Mouse (Mus musculus): ENCODE measurements around the gene Lce1d. TPM values are rescaled to one million over a fixed set of nuclear protein-coding genes. Genes with fewer than 3 reads are reported as not detected.
"Not testable (repeated sequence)": the region's sequence is repeated elsewhere in the genome, so short reads cannot be mapped to it uniquely, and the experiment has no call there.

The Lce1d gene
- polyA plus RNA-seq (2014; fragmentation: Nextera tagmentation; extraction: Ambion mirVana): not detected in 2 replicates

DNA sequence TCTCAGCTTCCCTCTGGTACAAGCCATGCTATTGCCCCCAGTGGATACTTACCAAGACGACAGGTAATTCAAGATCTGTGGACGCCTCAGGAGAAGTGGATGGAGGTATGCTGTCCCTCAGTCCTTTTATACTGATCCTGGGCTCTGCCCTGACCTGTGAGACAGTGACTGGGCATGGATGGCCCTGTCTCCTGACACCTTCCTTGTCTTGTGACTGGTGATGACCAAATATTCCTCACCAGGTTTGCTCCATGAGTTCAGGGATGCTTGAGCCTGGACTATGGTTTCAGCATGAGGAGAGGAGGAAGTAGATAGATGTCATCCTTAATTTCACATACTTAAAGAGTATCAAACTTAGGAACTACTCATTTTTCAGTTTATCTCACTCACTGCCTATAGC, at the start of gene Lce1d:
TSS of gene Lce1d (minus strand) at position 101 of the 400 bp plus-strand sequence.
- Histone ChIP-seq H3K27me3 (ENCODE audit: control insufficient read depth, insufficient read depth, low read length) (no peaks in the 10 kb centered on the region), H3K9ac (ENCODE audit: low read length) (no peak within 1 kb of the TSS), H3K4me2 (no peak within 1 kb of the TSS), H3K4me1 (ENCODE audit: control insufficient read depth, insufficient read depth, low read length) (no peaks in the 10 kb centered on the region), H3K4me3 (ENCODE audit: low read depth, low read length) (no peak within 1 kb of the TSS), H3K9me3 (ENCODE audit: control insufficient read depth, low read length) (no peaks in the 10 kb centered on the region), H3K27ac (ENCODE audit: low read depth, low read length) (no peak within 1 kb of the TSS), H3K36me3 (ENCODE audit: control insufficient read depth, insufficient read depth, low read length) (no peaks in the 10 kb centered on the region)
- ATAC-seq (ENCODE audit: low FRiP score) (no peak), DNase-seq (ENCODE audit: low spot score, missing footprints) (no peak)
- WGBS: 79% methylated on average over 2 of the region's 2 CpGs

DNA sequence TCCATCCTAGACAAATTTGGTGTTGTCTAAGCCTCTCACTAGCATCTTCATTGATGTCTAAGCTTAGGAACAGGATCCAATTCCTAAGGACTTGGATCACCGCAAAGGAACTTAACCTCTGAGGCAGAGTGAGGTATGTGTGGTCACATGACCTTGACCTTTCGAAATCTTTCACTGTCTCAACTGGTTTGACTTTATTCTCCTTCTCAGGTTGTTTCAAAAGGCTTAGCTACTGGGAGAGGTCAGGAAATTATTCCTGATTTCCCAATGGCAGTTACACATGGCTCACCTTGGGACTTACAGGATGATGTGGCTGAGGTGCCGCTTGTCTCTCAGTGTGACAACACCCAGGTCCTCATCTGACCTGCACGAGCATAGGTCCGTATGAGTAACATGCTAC, 35.6 kb upstream of the Lce1d start:
- Histone ChIP-seq H3K4me1 (ENCODE audit: control insufficient read depth, insufficient read depth, low read length) (no peaks in the 10 kb centered on the region), H3K36me3 (ENCODE audit: control insufficient read depth, insufficient read depth, low read length) (no peaks in the 10 kb centered on the region), H3K27ac (ENCODE audit: low read depth, low read length) (no peak overlapping the region), H3K4me2 (no peak overlapping the region), H3K27me3 (ENCODE audit: control insufficient read depth, insufficient read depth, low read length) (no peaks in the 10 kb centered on the region), H3K9ac (ENCODE audit: low read length) (no peak overlapping the region), H3K4me3 (ENCODE audit: low read depth, low read length) (no peak overlapping the region), H3K9me3 (ENCODE audit: control insufficient read depth, low read length) (no peaks in the 10 kb centered on the region)
- WGBS: 88% methylated on average over 5 of the region's 5 CpGs
- DNase-seq (ENCODE audit: low spot score, missing footprints): no peak
- ATAC-seq (ENCODE audit: low FRiP score): no peak

DNA sequence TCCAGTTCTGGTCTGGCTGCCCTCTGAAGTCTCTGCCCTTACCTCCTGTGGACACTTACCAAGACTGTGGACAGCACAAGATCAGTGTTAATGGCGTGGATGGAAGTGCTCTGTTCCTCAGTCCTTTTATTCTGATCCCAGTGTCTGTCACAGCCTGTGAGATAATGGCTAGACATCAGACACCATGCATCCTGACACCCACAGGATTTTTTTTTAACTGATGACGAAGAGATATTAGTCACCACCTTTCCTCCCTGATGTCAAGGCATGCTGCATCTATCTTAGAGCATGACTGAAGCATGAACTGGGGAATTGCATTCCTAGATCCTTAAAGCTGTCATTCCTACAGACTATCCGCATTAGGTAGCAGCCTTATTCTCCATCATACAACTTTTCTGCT, 33.2 kb upstream of the Lce1d start, which contains the start of gene Lce1f:
TSS of gene Lce1f (minus strand) at position 101 of the 400 bp plus-strand sequence.
- Histone ChIP-seq H3K4me1 (ENCODE audit: control insufficient read depth, insufficient read depth, low read length) (no peaks in the 10 kb centered on the region), H3K4me2 (no peak within 1 kb of the TSS), H3K4me3 (ENCODE audit: low read depth, low read length) (no peak within 1 kb of the TSS), H3K27ac (ENCODE audit: low read depth, low read length) (no peak within 1 kb of the TSS), H3K27me3 (ENCODE audit: control insufficient read depth, insufficient read depth, low read length) (no peaks in the 10 kb centered on the region), H3K9ac (ENCODE audit: low read length) (no peak within 1 kb of the TSS), H3K36me3 (ENCODE audit: control insufficient read depth, insufficient read depth, low read length) (no peaks in the 10 kb centered on the region), H3K9me3 (ENCODE audit: control insufficient read depth, low read length) (no peaks in the 10 kb centered on the region)
- 70% methylated on average over 3 of the region's 3 CpGs for whole genome bisulfite sequencing
- ATAC-seq (ENCODE audit: low FRiP score) (no peak), DNase-seq (ENCODE audit: low spot score, missing footprints) (no peak)

DNA sequence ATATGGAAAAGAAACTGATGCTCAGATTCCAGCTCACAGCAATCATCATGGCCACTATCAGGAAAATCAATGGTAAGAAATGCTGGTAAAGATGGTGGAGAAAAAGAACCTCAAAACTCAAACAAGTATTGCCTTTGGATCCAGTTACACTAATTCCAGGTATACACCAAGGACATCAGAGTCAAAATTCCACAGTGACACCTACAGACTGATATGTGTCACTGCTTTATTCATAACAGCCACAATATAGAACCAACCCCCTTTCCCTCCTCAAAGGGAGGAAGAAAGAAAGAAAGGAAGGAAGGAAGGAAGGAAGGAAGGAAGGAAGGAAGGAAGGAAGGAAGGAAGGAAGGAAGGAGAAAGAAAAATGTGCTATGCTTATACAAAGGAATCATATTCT, 28.1 kb upstream of the Lce1d start:
- Histone ChIP-seq H3K4me2 (no peak overlapping the region), H3K9me3 (ENCODE audit: control insufficient read depth, low read length) (no peaks in the 10 kb centered on the region), H3K4me1 (ENCODE audit: control insufficient read depth, insufficient read depth, low read length) (no peaks in the 10 kb centered on the region), H3K27me3 (ENCODE audit: control insufficient read depth, insufficient read depth, low read length) (no peaks in the 10 kb centered on the region), H3K27ac (ENCODE audit: low read depth, low read length) (no peak overlapping the region), H3K4me3 (ENCODE audit: low read depth, low read length) (no peak overlapping the region), H3K36me3 (ENCODE audit: control insufficient read depth, insufficient read depth, low read length) (no peaks in the 10 kb centered on the region), H3K9ac (ENCODE audit: low read length) (no peak overlapping the region)
- ATAC-seq (ENCODE audit: low FRiP score) (no peak), DNase-seq (ENCODE audit: low spot score, missing footprints) (no peak)

DNA sequence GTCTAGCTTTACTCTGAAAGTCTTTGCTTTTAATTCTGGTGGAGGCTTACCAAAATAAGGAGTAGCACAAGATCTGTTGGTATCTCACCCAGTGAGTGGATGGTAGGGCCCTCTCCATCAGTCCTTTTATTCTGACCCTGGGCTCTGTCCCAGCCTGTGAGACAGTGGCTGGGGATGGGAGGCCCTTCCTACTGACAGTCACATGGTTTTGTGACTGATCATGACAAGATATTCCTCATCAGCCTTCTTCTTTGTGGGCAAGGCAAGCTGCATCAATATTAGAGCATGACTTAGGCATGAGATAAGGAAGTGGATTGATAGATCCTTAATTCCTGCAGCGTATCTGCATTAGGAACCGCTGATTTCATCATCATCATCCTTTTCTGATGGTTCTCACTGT, 22.0 kb upstream of the Lce1d start, which contains the start of gene Lce1e:
TSS of gene Lce1e (minus strand) at position 101 of the 400 bp plus-strand sequence.
- Histone ChIP-seq H3K27me3 (ENCODE audit: control insufficient read depth, insufficient read depth, low read length) (no peaks in the 10 kb centered on the region), H3K9ac (ENCODE audit: low read length) (no peak within 1 kb of the TSS), H3K4me2 (no peak within 1 kb of the TSS), H3K36me3 (ENCODE audit: control insufficient read depth, insufficient read depth, low read length) (no peaks in the 10 kb centered on the region), H3K9me3 (ENCODE audit: control insufficient read depth, low read length) (no peaks in the 10 kb centered on the region), H3K4me1 (ENCODE audit: control insufficient read depth, insufficient read depth, low read length) (no peaks in the 10 kb centered on the region), H3K27ac (ENCODE audit: low read depth, low read length) (no peak within 1 kb of the TSS), H3K4me3 (ENCODE audit: low read depth, low read length) (no peak within 1 kb of the TSS)
- DNase-seq (ENCODE audit: low spot score, missing footprints) (no peak), ATAC-seq (ENCODE audit: low FRiP score) (no peak)
- WGBS: 90% methylated on average over 2 of the region's 2 CpGs

DNA sequence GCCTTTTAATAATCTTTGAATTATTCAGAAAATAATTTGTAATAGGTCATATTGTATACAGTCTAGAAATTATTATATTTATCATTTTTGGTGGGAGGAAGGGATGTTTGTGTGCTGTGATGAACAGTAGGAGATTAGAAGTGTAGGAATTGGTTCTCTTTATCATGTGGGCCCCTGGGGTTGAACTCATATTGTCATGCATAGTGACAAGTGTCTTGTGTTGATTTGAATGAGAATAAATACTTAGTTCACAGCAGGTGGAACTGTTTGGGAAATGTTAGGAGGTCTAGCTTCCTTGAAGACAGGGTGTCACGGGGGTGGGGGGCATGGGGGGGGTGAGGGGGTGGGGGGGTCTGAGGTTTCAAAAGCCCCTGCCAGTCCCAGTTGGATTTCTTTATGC, 7.6 kb upstream of the Lce1d start:
- Histone ChIP-seq H3K27me3 (ENCODE audit: control insufficient read depth, insufficient read depth, low read length) (no peaks in the 10 kb centered on the region), H3K4me3 (ENCODE audit: low read depth, low read length) (no peak overlapping the region), H3K4me2 (no peak overlapping the region), H3K36me3 (ENCODE audit: control insufficient read depth, insufficient read depth, low read length) (no peaks in the 10 kb centered on the region), H3K9me3 (ENCODE audit: control insufficient read depth, low read length) (no peaks in the 10 kb centered on the region), H3K4me1 (ENCODE audit: control insufficient read depth, insufficient read depth, low read length) (no peaks in the 10 kb centered on the region), H3K9ac (ENCODE audit: low read length) (no peak overlapping the region), H3K27ac (ENCODE audit: low read depth, low read length) (no peak overlapping the region)
- DNase-seq (ENCODE audit: low spot score, missing footprints) (no peak), ATAC-seq (ENCODE audit: low FRiP score) (no peak)
- 0% methylated on average over 1 of the region's 1 CpGs for WGBS

DNA sequence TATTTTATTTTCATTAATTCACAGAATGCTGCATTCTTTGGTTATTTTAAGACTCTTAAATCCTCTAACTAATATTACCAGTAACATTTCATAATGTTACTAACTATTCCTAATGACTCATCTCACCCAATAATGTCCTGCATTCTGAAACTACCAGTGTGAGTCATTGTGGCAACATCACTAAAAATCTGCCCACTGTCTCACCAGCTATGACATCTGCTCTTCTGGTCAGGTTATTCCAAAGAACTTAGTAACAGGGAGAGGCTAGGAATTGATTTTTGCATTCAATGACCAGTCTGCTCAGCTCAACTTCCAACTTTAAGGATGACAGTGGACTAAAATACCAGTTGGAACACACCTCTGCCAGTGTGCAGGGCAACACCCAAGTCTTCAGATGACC, 4.7 kb upstream of the Lce1d start:
- no peak for ATAC-seq (ENCODE audit: low FRiP score)
- no peaks in the 10 kb centered on the region for H3K36me3 ChIP-seq (ENCODE audit: control insufficient read depth, insufficient read depth, low read length)
- no peak overlapping the region for H3K4me3 ChIP-seq (ENCODE audit: low read depth, low read length)
- H3K27ac ChIP-seq (ENCODE audit: low read depth, low read length): no peak overlapping the region
- no peaks in the 10 kb centered on the region for H3K9me3 ChIP-seq (ENCODE audit: control insufficient read depth, low read length)
- H3K4me2 ChIP-seq: no peak overlapping the region
- H3K27me3 ChIP-seq (ENCODE audit: control insufficient read depth, insufficient read depth, low read length): no peaks in the 10 kb centered on the region
- H3K9ac ChIP-seq (ENCODE audit: low read length): no peak overlapping the region
- no peaks in the 10 kb centered on the region for H3K4me1 ChIP-seq (ENCODE audit: control insufficient read depth, insufficient read depth, low read length)
- no peak for DNase-seq (ENCODE audit: low spot score, missing footprints)

DNA sequence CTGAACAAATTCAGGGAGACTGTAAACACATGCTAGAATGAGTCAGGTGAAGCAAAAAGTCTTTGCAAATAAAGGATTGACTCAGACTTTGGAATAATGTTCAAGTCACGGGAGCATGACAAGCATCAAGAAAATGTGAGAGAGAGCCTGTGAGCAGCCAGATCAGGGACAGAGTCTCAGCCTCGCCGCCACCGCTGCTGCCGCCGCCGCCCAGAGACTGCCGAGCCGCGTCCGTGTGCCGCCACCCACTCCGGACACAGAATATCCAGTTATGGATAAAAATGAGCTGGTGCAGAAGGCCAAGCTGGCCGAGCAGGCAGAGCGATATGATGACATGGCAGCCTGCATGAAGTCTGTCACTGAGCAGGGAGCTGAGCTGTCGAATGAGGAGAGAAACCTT, 2.1 kb upstream of the Lce1d start:
- not testable (repeated sequence) for H3K9ac ChIP-seq (ENCODE audit: low read length); H3K36me3 ChIP-seq (ENCODE audit: control insufficient read depth, insufficient read depth, low read length); H3K4me3 ChIP-seq (ENCODE audit: low read depth, low read length); H3K27ac ChIP-seq (ENCODE audit: low read depth, low read length); ATAC-seq (ENCODE audit: low FRiP score); H3K27me3 ChIP-seq (ENCODE audit: control insufficient read depth, insufficient read depth, low read length); H3K4me2 ChIP-seq; DNase-seq (ENCODE audit: low spot score, missing footprints); H3K4me1 ChIP-seq (ENCODE audit: control insufficient read depth, insufficient read depth, low read length); H3K9me3 ChIP-seq (ENCODE audit: control insufficient read depth, low read length)
- 83% methylated on average over 16 of the region's 16 CpGs for WGBS

DNA sequence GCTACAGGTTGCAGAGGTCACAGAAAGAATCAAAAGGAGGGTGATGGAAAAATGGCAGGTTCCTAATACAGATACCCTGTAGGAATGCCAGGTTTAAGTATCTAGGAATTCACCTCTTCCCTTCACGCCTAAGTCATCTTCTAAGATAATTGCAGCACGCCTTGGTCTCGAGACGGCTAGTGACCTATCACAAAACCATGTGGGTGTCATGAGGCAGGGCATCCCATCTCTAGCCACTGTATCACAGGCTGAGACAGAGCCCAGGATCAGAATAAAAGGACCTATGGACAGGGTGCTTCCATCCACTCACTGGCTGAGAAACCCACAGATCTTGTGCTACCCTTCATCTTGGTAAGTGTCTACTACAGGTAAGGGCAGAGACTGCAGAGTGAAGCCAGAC, 8.1 kb downstream of the Lce1d start, which contains the start of gene Lce1c:
TSS of gene Lce1c (plus strand) at position 301 of the 400 bp plus-strand sequence.
- WGBS: 86% methylated on average over 4 of the region's 4 CpGs
- Histone ChIP-seq H3K4me1 (ENCODE audit: control insufficient read depth, insufficient read depth, low read length) (no peaks in the 10 kb centered on the region), H3K27me3 (ENCODE audit: control insufficient read depth, insufficient read depth, low read length) (no peaks in the 10 kb centered on the region), H3K27ac (ENCODE audit: low read depth, low read length) (no peak within 1 kb of the TSS), H3K36me3 (ENCODE audit: control insufficient read depth, insufficient read depth, low read length) (no peaks in the 10 kb centered on the region), H3K4me3 (ENCODE audit: low read depth, low read length) (no peak within 1 kb of the TSS), H3K9ac (ENCODE audit: low read length) (no peak within 1 kb of the TSS), H3K9me3 (ENCODE audit: control insufficient read depth, low read length) (no peaks in the 10 kb centered on the region), H3K4me2 (no peak within 1 kb of the TSS)
- ATAC-seq (ENCODE audit: low FRiP score) (no peak), DNase-seq (ENCODE audit: low spot score, missing footprints) (no peak)

DNA sequence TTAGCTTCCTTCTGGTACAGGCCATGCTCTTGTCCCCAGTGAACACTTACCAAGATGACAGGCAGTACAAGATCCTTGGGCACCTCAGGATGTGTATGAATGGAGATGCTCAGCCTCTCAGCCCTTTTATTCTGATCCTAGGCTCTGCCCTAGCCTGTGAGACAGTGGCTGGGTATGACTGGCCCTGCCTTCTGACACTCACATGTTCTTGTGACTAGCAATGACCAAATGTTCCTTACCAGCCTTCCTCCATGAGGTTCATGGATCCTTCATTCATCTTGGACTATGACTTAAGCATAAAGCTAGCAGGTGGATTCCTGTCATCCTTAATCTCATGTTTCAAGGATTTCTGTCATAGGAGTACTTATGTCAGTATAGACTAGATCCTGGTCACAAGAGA, 16.8 kb downstream of the Lce1d start, which contains the start of gene Lce1a2:
TSS of gene Lce1a2 (minus strand) at position 101 of the 400 bp plus-strand sequence.
- Histone ChIP-seq H3K9ac (ENCODE audit: low read length) (no peak within 1 kb of the TSS), H3K4me1 (ENCODE audit: control insufficient read depth, insufficient read depth, low read length) (no peaks in the 10 kb centered on the region), H3K4me3 (ENCODE audit: low read depth, low read length) (no peak within 1 kb of the TSS), H3K9me3 (ENCODE audit: control insufficient read depth, low read length) (no peaks in the 10 kb centered on the region), H3K36me3 (ENCODE audit: control insufficient read depth, insufficient read depth, low read length) (no peaks in the 10 kb centered on the region), H3K27ac (ENCODE audit: low read depth, low read length) (no peak within 1 kb of the TSS), H3K4me2 (no peak within 1 kb of the TSS), H3K27me3 (ENCODE audit: control insufficient read depth, insufficient read depth, low read length) (no peaks in the 10 kb centered on the region)
- no peak for ATAC-seq (ENCODE audit: low FRiP score)
- DNase-seq (ENCODE audit: low spot score, missing footprints): no peak

All from midbrain, embryonic 11.5 days (tissue).